In genomic region chr11:32222570-32223194, GRCm38 (mm10) we compare ENCODE assay signal across 8 mouse cellular contexts. TPM values are rescaled to one million over a fixed set of nuclear protein-coding genes. Genes with fewer than 3 reads are reported as not detected.
A peak's percentile ranks its signal among the peaks of the same experiment; 100 is the strongest.
DNase-seq lines count a peak whose midpoint lies in the region; ATAC-seq lines count a peak whose summit lies in the region.

No protein-coding gene starts in this region.

- peak; percentile 10 for DNase-seq in right cerebral cortex, postnatal 14 days
- DNase-seq in right cerebral cortex, adult 18-20 months, result no peak
- peak; percentile 40 to 45 for DNase-seq in cerebellum, postnatal 14 days
- peak; percentile 37 for DNase-seq in hindbrain, embryonic 11.5 days (ENCODE audit: low spot score)
- DNase-seq in yolk sac, embryonic 10.5 days (ENCODE audit: low spot score), result no peak

- no peak overlapping the region for H3K27ac ChIP-seq in hindbrain, embryonic 11.5 days (ENCODE audit: low read depth, low read length)
- H3K27ac ChIP-seq in limb, embryonic 13.5 days, result peak overlapping the region; percentile 92; the same call in 1 of the 2 replicates
- no peak overlapping the region for H3K27ac ChIP-seq in neural tube, embryonic 12.5 days

- WGBS in hindbrain, embryonic 11.5 days, result 9% methylated on average over 21 of the region's 21 CpGs
- WGBS in limb, embryonic 13.5 days, result 9% methylated on average over 21 of the region's 21 CpGs
- WGBS in neural tube, embryonic 12.5 days, result 9% methylated on average over 21 of the region's 21 CpGs

- H3K4me1 ChIP-seq in hindbrain, embryonic 11.5 days (replicated peaks; ENCODE audit: control insufficient read depth, insufficient read depth, low read length), result peaks cover 10% of the 10 kb centered on the region; the same call in 1 of the 2 replicates
- peaks cover 83% of the 10 kb centered on the region for H3K4me1 ChIP-seq in limb, embryonic 13.5 days
- peaks cover 63% of the 10 kb centered on the region for H3K4me1 ChIP-seq in neural tube, embryonic 12.5 days

- peak overlapping the region; percentile 100 for H3K4me2 ChIP-seq in hindbrain, embryonic 11.5 days (replicated peaks; ENCODE audit: low read depth, low read length)
- H3K4me2 ChIP-seq in limb, embryonic 13.5 days (replicated peaks), result peak overlapping the region; percentile 92
- H3K4me2 ChIP-seq in neural tube, embryonic 12.5 days (replicated peaks), result peak overlapping the region; percentile 91

- H3K9ac ChIP-seq in hindbrain, embryonic 11.5 days (ENCODE audit: low read depth, low read length), result no peak overlapping the region; the same call in 1 of the 2 replicates
- peak overlapping the region; percentile 98 for H3K9ac ChIP-seq in limb, embryonic 13.5 days
- peak overlapping the region; percentile 88; the same call in 1 of the 2 replicates for H3K9ac ChIP-seq in neural tube, embryonic 12.5 days

- peak overlapping the region; percentile 76 for H3K4me3 ChIP-seq in hindbrain, embryonic 11.5 days (ENCODE audit: low read depth, low read length)
- peak overlapping the region; percentile 92 for H3K4me3 ChIP-seq in limb, embryonic 13.5 days
- H3K4me3 ChIP-seq in neural tube, embryonic 12.5 days, result peak overlapping the region; percentile 77

- H3K9me3 ChIP-seq in hindbrain, embryonic 11.5 days (ENCODE audit: control insufficient read depth, low read length), result no peaks in the 10 kb centered on the region
- no peaks in the 10 kb centered on the region for H3K9me3 ChIP-seq in limb, embryonic 13.5 days
- no peaks in the 10 kb centered on the region for H3K9me3 ChIP-seq in neural tube, embryonic 12.5 days

- no peaks in the 10 kb centered on the region for H3K36me3 ChIP-seq in hindbrain, embryonic 11.5 days (ENCODE audit: control insufficient read depth, insufficient read depth, low read length)
- 0 out of 2 replicates have a peak, but pooled peaks cover 5% of the 10 kb centered on the region for H3K36me3 ChIP-seq in limb, embryonic 13.5 days
- H3K36me3 ChIP-seq in neural tube, embryonic 12.5 days, result no peaks in the 10 kb centered on the region

- ATAC-seq in hindbrain, embryonic 11.5 days (ENCODE audit: low FRiP score), result no peak
- ATAC-seq in limb, embryonic 13.5 days (ENCODE audit: low FRiP score, low read depth), result no peak
- ATAC-seq in neural tube, embryonic 12.5 days (ENCODE audit: low FRiP score, low read depth), result no peak
- ATAC-seq in granulocyte monocyte progenitor cell, adult 5-6 weeks (replicated peaks; ENCODE audit: poor library complexity, severe bottlenecking), result no peak

- peaks cover 4% of the 10 kb centered on the region; the same call in 1 of the 2 replicates for H3K27me3 ChIP-seq in hindbrain, embryonic 11.5 days (ENCODE audit: control insufficient read depth, insufficient read depth, low read length)
- H3K27me3 ChIP-seq in limb, embryonic 13.5 days, result no peaks in the 10 kb centered on the region
- peaks cover 10% of the 10 kb centered on the region for H3K27me3 ChIP-seq in neural tube, embryonic 12.5 days (replicated peaks)

RNA-seq across cellular contexts. Expression of gene Rhbdf1, which starts 0.6 kb away (rescaled TPM):
- 19.1 and 21.0 TPM in 2 replicates for polyA plus RNA-seq in hindbrain, embryonic 11.5 days (2014; fragmentation: Nextera tagmentation; extraction: Ambion mirVana)
- 59.3 and 63.4 TPM in 2 replicates for polyA plus RNA-seq in limb, embryonic 13.5 days (2015; fragmentation: Nextera tagmentation; extraction: Ambion mirVana)
- 26.4 and 32.9 TPM in 2 replicates for polyA plus RNA-seq in neural tube, embryonic 12.5 days (2016; fragmentation: Nextera tagmentation; extraction: Ambion mirVana)
- 0.26 TPM in 1 of 2 replicates, not detected in the other for total RNA-seq in granulocyte monocyte progenitor cell, adult 5-6 weeks (2014; fragmentation: Nextera tagmentation)
- 1.0 TPM in 1 of 2 replicates, not detected in the other for total RNA-seq in granulocyte monocyte progenitor cell, adult 5-6 weeks (2017)

RNA-seq across cellular contexts. Expression of gene Mpg, which starts 3.6 kb away (rescaled TPM):
- polyA plus RNA-seq in hindbrain, embryonic 11.5 days (2014; fragmentation: Nextera tagmentation; extraction: Ambion mirVana), result 28.6 and 29.0 TPM in 2 replicates
- polyA plus RNA-seq in limb, embryonic 13.5 days (2015; fragmentation: Nextera tagmentation; extraction: Ambion mirVana), result 42.7 and 43.5 TPM in 2 replicates
- 30.3 and 30.7 TPM in 2 replicates for polyA plus RNA-seq in neural tube, embryonic 12.5 days (2016; fragmentation: Nextera tagmentation; extraction: Ambion mirVana)
- 11.6 and 12.9 TPM in 2 replicates for total RNA-seq in granulocyte monocyte progenitor cell, adult 5-6 weeks (2014; fragmentation: Nextera tagmentation)
- 4.4 and 5.7 TPM in 2 replicates for total RNA-seq in granulocyte monocyte progenitor cell, adult 5-6 weeks (2017)

RNA-seq across cellular contexts. Expression of gene Snrnp25, which starts 17.5 kb away (rescaled TPM):
- 82.5 and 84.2 TPM in 2 replicates for polyA plus RNA-seq in hindbrain, embryonic 11.5 days (2014; fragmentation: Nextera tagmentation; extraction: Ambion mirVana)
- 58.7 and 66.4 TPM in 2 replicates for polyA plus RNA-seq in limb, embryonic 13.5 days (2015; fragmentation: Nextera tagmentation; extraction: Ambion mirVana)
- 52.8 and 59.3 TPM in 2 replicates for polyA plus RNA-seq in neural tube, embryonic 12.5 days (2016; fragmentation: Nextera tagmentation; extraction: Ambion mirVana)
- total RNA-seq in granulocyte monocyte progenitor cell, adult 5-6 weeks (2014; fragmentation: Nextera tagmentation), result 50.3 and 58.3 TPM in 2 replicates
- total RNA-seq in granulocyte monocyte progenitor cell, adult 5-6 weeks (2017), result 75.1 and 78.0 TPM in 2 replicates

RNA-seq across cellular contexts. Expression of gene Il9r, which starts 22.6 kb away (rescaled TPM):
- polyA plus RNA-seq in hindbrain, embryonic 11.5 days (2014; fragmentation: Nextera tagmentation; extraction: Ambion mirVana), result not detected in 2 replicates
- 0.14 and 0.50 TPM in 2 replicates for polyA plus RNA-seq in limb, embryonic 13.5 days (2015; fragmentation: Nextera tagmentation; extraction: Ambion mirVana)
- polyA plus RNA-seq in neural tube, embryonic 12.5 days (2016; fragmentation: Nextera tagmentation; extraction: Ambion mirVana), result 0.08 TPM in 1 of 2 replicates, not detected in the other
- total RNA-seq in granulocyte monocyte progenitor cell, adult 5-6 weeks (2014; fragmentation: Nextera tagmentation), result not detected in 2 replicates
- total RNA-seq in granulocyte monocyte progenitor cell, adult 5-6 weeks (2017), result not detected in 2 replicates

RNA-seq across cellular contexts. Expression of gene Nprl3, which starts 44.8 kb away (rescaled TPM):
- polyA plus RNA-seq in hindbrain, embryonic 11.5 days (2014; fragmentation: Nextera tagmentation; extraction: Ambion mirVana), result 28.9 and 31.4 TPM in 2 replicates
- polyA plus RNA-seq in limb, embryonic 13.5 days (2015; fragmentation: Nextera tagmentation; extraction: Ambion mirVana), result 46.0 and 47.0 TPM in 2 replicates
- polyA plus RNA-seq in neural tube, embryonic 12.5 days (2016; fragmentation: Nextera tagmentation; extraction: Ambion mirVana), result 41.9 and 46.9 TPM in 2 replicates
- total RNA-seq in granulocyte monocyte progenitor cell, adult 5-6 weeks (2014; fragmentation: Nextera tagmentation), result 25.3 and 28.6 TPM in 2 replicates
- total RNA-seq in granulocyte monocyte progenitor cell, adult 5-6 weeks (2017), result 17.7 and 18.6 TPM in 2 replicates

Comparison
In these comparisons a context has a peak if more than half of its experiments do, and no peak if none do; other contexts are left out.
1. DNase-seq: peak in right cerebral cortex, postnatal 14 days (single experiment), cerebellum, postnatal 14 days (2 of 2) and hindbrain, embryonic 11.5 days (single experiment); none in right cerebral cortex, adult 18-20 months (single experiment) and yolk sac, embryonic 10.5 days (single experiment).
2. Peak in every context shown above with its lines, with median percentiles within 50 percentile points of each other: H3K4me2 ChIP-seq and H3K4me3 ChIP-seq.